Mouse (Mus musculus) megakaryocyte, embryonic 14.5 days (primary cell): ENCODE measurements around the gene L2hgdh. TPM values are rescaled to one million over a fixed set of nuclear protein-coding genes. Genes with fewer than 3 reads are reported as not detected.
A peak's percentile ranks its signal among the peaks of the same experiment; 100 is the strongest.

Experiments used
- H3K27me3 ChIP-seq: replicated peaks from 2 replicates; pipeline ENCODE3; 2012; ENCODE audit warnings: inconsistent platforms
- H3K36me3 ChIP-seq: replicated peaks from 2 replicates; pipeline ENCODE3; 2012; ENCODE audit warnings: low read length, inconsistent platforms, mixed read lengths
- H3K4me1 ChIP-seq: 2 replicates; pipeline ENCODE4 v1.6.1; 2012; ENCODE audit warnings: inconsistent platforms
- H3K4me3 ChIP-seq: replicated peaks from 2 replicates; pipeline ENCODE3; 2012; ENCODE audit warnings: moderate library complexity, mild to moderate bottlenecking, inconsistent platforms
- H3K9me3 ChIP-seq: 2 replicates; pipeline ENCODE4 v1.6.1; 2012; ENCODE audit warnings: inconsistent platforms
- FLI1 ChIP-seq: IDR thresholded peaks from 2 replicates; pipeline ENCODE4 v1.6.1; 2012; ENCODE audit warnings: low read length, inconsistent platforms, mixed read lengths
- GATA1 ChIP-seq: IDR thresholded peaks from 3 replicates; pipeline ENCODE4 v1.6.1; 2012; ENCODE audit warnings: mixed read lengths, low read length, inconsistent platforms, borderline replicate concordance
- polyA plus RNA-seq: library from polyadenylated mRNA; stranded (reverse); fragments of >175 nt; gene quantifications from 2 replicates; pipeline ENCODE4 v1.2.3, GENCODE M21; 2012; ENCODE audit warnings: low replicate concordance; ENCODE audit not compliant: insufficient read depth

L2hgdh gene
- polyA plus RNA-seq: 0.65 and 0.95 TPM in 2 replicates

GRCm38 (mm10) chr12:69724711-69725460, at the start of gene L2hgdh, which contains the start of gene Atp5s:
Gene L2hgdh (minus strand): TSS chr12:69724873.
Gene Atp5s (plus strand): TSS chr12:69724950.
- H3K9me3 ChIP-seq: peaks cover 1% of the 10 kb centered on the region
- H3K36me3 ChIP-seq: peaks cover 32% of the 10 kb centered on the region
- TF ChIP-seq FLI1 (no peak), GATA1 (no peak)
- peaks cover 28% of the 10 kb centered on the region for H3K4me1 ChIP-seq
- peak within 1 kb of the TSS; percentile 99 for H3K4me3 ChIP-seq
- no peaks in the 10 kb centered on the region for H3K27me3 ChIP-seq

- no peak for TF ChIP-seq GATA1
- TF ChIP-seq FLI1: no peak
- H3K9me3 ChIP-seq: peaks cover 7% of the 10 kb centered on the region
Observed at GRCm38 (mm10) chr12:69768841-69769240, 44.2 kb upstream of the L2hgdh start.

GRCm38 (mm10) chr12:69767476-69768258, 43.0 kb upstream of the L2hgdh start:
- H3K4me3 ChIP-seq: peak overlapping the region; percentile 73
- H3K4me1 ChIP-seq: peaks cover 57% of the 10 kb centered on the region
- no peaks in the 10 kb centered on the region for H3K36me3 ChIP-seq
- peaks cover 5% of the 10 kb centered on the region for H3K27me3 ChIP-seq
- TF ChIP-seq GATA1: no peak
- no peak for TF ChIP-seq FLI1
- peaks cover 7% of the 10 kb centered on the region for H3K9me3 ChIP-seq

More at GRCm38 (mm10) chr12:69768841-69769240, 44.2 kb upstream of the L2hgdh start:
- Histone ChIP-seq H3K4me1 (peaks cover 62% of the 10 kb centered on the region), H3K36me3 (no peaks in the 10 kb centered on the region), H3K4me3 (no peak overlapping the region), H3K27me3 (peaks cover 2% of the 10 kb centered on the region)

GRCm38 (mm10) chr12:69766185-69766904, 41.7 kb upstream of the L2hgdh start:
- TF ChIP-seq FLI1 (no peak), GATA1 (no peak)
- no peaks in the 10 kb centered on the region for H3K36me3 ChIP-seq
- peaks cover 47% of the 10 kb centered on the region for H3K4me1 ChIP-seq
- peaks cover 5% of the 10 kb centered on the region for H3K27me3 ChIP-seq
- H3K4me3 ChIP-seq: no peak overlapping the region
- peaks cover 10% of the 10 kb centered on the region for H3K9me3 ChIP-seq

- Histone ChIP-seq H3K27me3 (peaks cover 9% of the 10 kb centered on the region), H3K4me3 (no peak overlapping the region), H3K4me1 (peaks cover 45% of the 10 kb centered on the region), H3K36me3 (no peaks in the 10 kb centered on the region), H3K9me3 (peaks cover 7% of the 10 kb centered on the region)
- no peak for TF ChIP-seq GATA1
- TF ChIP-seq FLI1: no peak
Observed at GRCm38 (mm10) chr12:69765543-69765942, 40.9 kb upstream of the L2hgdh start.

- no peak overlapping the region for H3K4me3 ChIP-seq
- peaks cover 9% of the 10 kb centered on the region for H3K27me3 ChIP-seq
- TF ChIP-seq GATA1 (no peak), FLI1 (no peak)
- H3K4me1 ChIP-seq: peaks cover 36% of the 10 kb centered on the region
- peaks cover 3% of the 10 kb centered on the region; the same call in 1 of the 2 replicates for H3K9me3 ChIP-seq
- H3K36me3 ChIP-seq: no peaks in the 10 kb centered on the region
Observed at GRCm38 (mm10) chr12:69761603-69762002, 36.9 kb upstream of the L2hgdh start.

- Histone ChIP-seq H3K4me3 (no peak overlapping the region), H3K36me3 (no peaks in the 10 kb centered on the region), H3K9me3 (peaks cover 3% of the 10 kb centered on the region; the same call in 1 of the 2 replicates), H3K27me3 (peaks cover 11% of the 10 kb centered on the region), H3K4me1 (peaks cover 29% of the 10 kb centered on the region)
- TF ChIP-seq FLI1 (no peak), GATA1 (no peak)
Observed at GRCm38 (mm10) chr12:69760743-69761406, 36.2 kb upstream of the L2hgdh start.

- Histone ChIP-seq H3K4me1 (peaks cover 24% of the 10 kb centered on the region), H3K4me3 (no peak overlapping the region), H3K27me3 (peaks cover 11% of the 10 kb centered on the region), H3K36me3 (no peaks in the 10 kb centered on the region), H3K9me3 (peaks cover 3% of the 10 kb centered on the region; the same call in 1 of the 2 replicates)
- TF ChIP-seq FLI1: no peak
- TF ChIP-seq GATA1: no peak
Observed at GRCm38 (mm10) chr12:69760014-69760413, 35.3 kb upstream of the L2hgdh start.

- Histone ChIP-seq H3K4me3 (no peak overlapping the region), H3K9me3 (peaks cover 3% of the 10 kb centered on the region; the same call in 1 of the 2 replicates), H3K4me1 (peaks cover 24% of the 10 kb centered on the region), H3K36me3 (no peaks in the 10 kb centered on the region), H3K27me3 (peaks cover 11% of the 10 kb centered on the region)
- TF ChIP-seq FLI1 (no peak), GATA1 (no peak)
Observed at GRCm38 (mm10) chr12:69759267-69759885, 34.7 kb upstream of the L2hgdh start.
